Mouse (Mus musculus) CD4-positive helper T cell, adult 2 months (primary cell): Measurements from ENCODE around the gene Col4a4.

Experiments used
- DNase-seq: peaks from one replicate; pipeline ENCODE4 v3.0.0-alpha.2; 2012; ENCODE audit warnings: low read depth, missing footprints, low spot score

Col4a4 gene

GRCm38 (mm10) chr1:82475821-82476220 lies 110.8 kb downstream of the Col4a4 start:
- no peak for DNase-seq

GRCm38 (mm10) chr1:82475254-82475653 lies 111.4 kb downstream of the Col4a4 start:
- no peak for DNase-seq

GRCm38 (mm10) chr1:82474461-82474961 lies 112.1 kb downstream of the Col4a4 start:
- no peak for DNase-seq

- no peak for DNase-seq
Measured at GRCm38 (mm10) chr1:82473467-82473866, 113.2 kb downstream of the Col4a4 start.

- no peak for DNase-seq
Measured at GRCm38 (mm10) chr1:82470516-82471225, 116.0 kb downstream of the Col4a4 start.

GRCm38 (mm10) chr1:82468872-82469271 lies 117.8 kb downstream of the Col4a4 start:
- no peak for DNase-seq

- no peak for DNase-seq
Measured at GRCm38 (mm10) chr1:82465321-82465853, 121.3 kb downstream of the Col4a4 start.

- no peak for DNase-seq
Measured at GRCm38 (mm10) chr1:82461041-82461440, 125.6 kb downstream of the Col4a4 start.

- DNase-seq: no peak
Measured at GRCm38 (mm10) chr1:82459926-82460325, 126.7 kb downstream of the Col4a4 start.

- no peak for DNase-seq
Measured at GRCm38 (mm10) chr1:82459350-82459749, 127.3 kb downstream of the Col4a4 start.

GRCm38 (mm10) chr1:82454031-82454430 lies 132.6 kb downstream of the Col4a4 start:
- DNase-seq: no peak

GRCm38 (mm10) chr1:82451927-82452651 lies 134.6 kb downstream of the Col4a4 start:
- no peak for DNase-seq

- DNase-seq: no peak
Measured at GRCm38 (mm10) chr1:82449851-82450250, 136.8 kb downstream of the Col4a4 start.

- DNase-seq: no peak
Measured at GRCm38 (mm10) chr1:82446049-82446448, 140.6 kb downstream of the Col4a4 start.

GRCm38 (mm10) chr1:82443517-82443916 lies 143.1 kb downstream of the Col4a4 start:
- peak; percentile 36 for DNase-seq

GRCm38 (mm10) chr1:82440123-82440522 lies 146.5 kb downstream of the Col4a4 start:
- DNase-seq: no peak

GRCm38 (mm10) chr1:82437273-82437672 lies 149.4 kb downstream of the Col4a4 start:
- no peak for DNase-seq

- no peak for DNase-seq
Measured at GRCm38 (mm10) chr1:82433649-82434005, 153.0 kb downstream of the Col4a4 start.

- DNase-seq: peak; percentile 11
Measured at GRCm38 (mm10) chr1:82432919-82433648, 153.6 kb downstream of the Col4a4 start.

- DNase-seq: peak; percentile 52
Measured at GRCm38 (mm10) chr1:82429061-82429460, 157.6 kb downstream of the Col4a4 start.

- no peak for DNase-seq
Measured at GRCm38 (mm10) chr1:82427729-82428128, 158.9 kb downstream of the Col4a4 start.

- DNase-seq: no peak
Measured at GRCm38 (mm10) chr1:82415641-82416040, 171.0 kb downstream of the Col4a4 start.
